Mouse (Mus musculus) heart, adult 2 months (tissue): ENCODE measurements around the gene Asb13. TPM values are rescaled to one million over a fixed set of nuclear protein-coding genes. Genes with fewer than 3 reads are reported as not detected.
A peak's percentile ranks its signal among the peaks of the same experiment; 100 is the strongest.

Experiments used
- DNase-seq, 2 experiments: peaks; one replicate each; pipeline ENCODE4 v3.0.0; 2021
- H3K27ac ChIP-seq: fragments of 200-600 bp; 2 replicates; pipeline ENCODE4 v1.8.1; 2022
- H3K27me3 ChIP-seq: fragments of 200-500 bp; 2 replicates; pipeline ENCODE4 v1.6.1; 2012; ENCODE audit warnings: mild to moderate bottlenecking, low read length, inconsistent platforms, mixed read lengths; ENCODE audit not compliant: control insufficient read depth, insufficient read depth
- H3K36me3 ChIP-seq: fragments of 200-500 bp; 2 replicates; pipeline ENCODE4 v1.6.1; 2012; ENCODE audit warnings: low read length, inconsistent platforms; ENCODE audit not compliant: control insufficient read depth, insufficient read depth
- H3K4me1 ChIP-seq: fragments of 200-500 bp; 2 replicates; pipeline ENCODE4 v1.6.1; 2011; ENCODE audit warnings: low read length; ENCODE audit not compliant: control insufficient read depth, insufficient read depth
- H3K4me3 ChIP-seq: fragments of 200-600 bp; 2 replicates; pipeline ENCODE4 v1.8.1; 2022
- H3K79me2 ChIP-seq: fragments of 200-500 bp; replicated peaks from 2 replicates; pipeline ENCODE4 v1.6.1; 2012; ENCODE audit warnings: mild to moderate bottlenecking, inconsistent platforms, low read length, moderate library complexity, mixed read lengths; ENCODE audit not compliant: control insufficient read depth, insufficient read depth
- H3K9ac ChIP-seq: fragments of 200-500 bp; 2 replicates; pipeline ENCODE4 v1.6.1; 2012; ENCODE audit warnings: low read depth, mild to moderate bottlenecking, control low read depth, inconsistent platforms, low read length, mixed read lengths
- CTCF ChIP-seq: fragments of 200-600 bp; IDR thresholded peaks from 2 replicates; pipeline ENCODE4 v1.8.1; 2022; ENCODE audit warnings: antibody characterized with exemption, mild to moderate bottlenecking, moderate library complexity
- EP300 ChIP-seq: fragments of 200-500 bp; IDR thresholded peaks from 2 replicates; pipeline ENCODE4 v1.6.1; 2011; ENCODE audit warnings: low read depth, low read length, control low read depth; ENCODE audit not compliant: insufficient read depth
- POLR2A ChIP-seq: fragments of 200-500 bp; IDR thresholded peaks from 2 replicates; pipeline ENCODE4 v1.6.1; 2011; ENCODE audit warnings: mild to moderate bottlenecking, low read depth, low read length, control low read depth; ENCODE audit not compliant: insufficient read depth
- WGBS: fragments of 180-500 bp; shearing (Covaris S2); methylation state at CpG from one replicate; pipeline ENCODE4 v1.1.7; 2018; 5-methylcytosine and 5-hydroxymethylcytosine counted together
- intact Hi-C: fragments of 180-260 bp; cut with DNase I; formaldehyde crosslinking; loops from one replicate; pipeline ENCODE4 v1.15.1; 2025
- long read RNA-seq: library from polyadenylated mRNA; stranded (forward); transcript quantifications from one replicate; pipeline ENCODE4 v2.0.0, GENCODE M21; 2021
- polyA plus RNA-seq: library from polyadenylated mRNA; depleted of rRNA; stranded (reverse); fragments of >200 nt; gene quantifications from 2 replicates; pipeline ENCODE4 v1.2.3, GENCODE M21; 2012; rRNA removed
- total RNA-seq, 2 experiments: library from RNA; stranded (reverse); gene quantifications; 2 replicates each; pipeline ENCODE4 v1.2.3; 2021

The Asb13 gene
- total RNA-seq (10 to 100 TPM in 1 of 2 experiments, 1 to 10 TPM in 1; 8.4 to 11.5 TPM), polyA plus RNA-seq (8.7 and 11.4 TPM in 2 replicates)
- long read RNA-seq, full-length matches to known transcripts = 17 of 19 reads
- long read RNA-seq, partial matches to known transcripts = 2 of 19 reads
- long read RNA-seq, other reads (novel, unspliced or antisense) = 0 of 19 reads

DNA sequence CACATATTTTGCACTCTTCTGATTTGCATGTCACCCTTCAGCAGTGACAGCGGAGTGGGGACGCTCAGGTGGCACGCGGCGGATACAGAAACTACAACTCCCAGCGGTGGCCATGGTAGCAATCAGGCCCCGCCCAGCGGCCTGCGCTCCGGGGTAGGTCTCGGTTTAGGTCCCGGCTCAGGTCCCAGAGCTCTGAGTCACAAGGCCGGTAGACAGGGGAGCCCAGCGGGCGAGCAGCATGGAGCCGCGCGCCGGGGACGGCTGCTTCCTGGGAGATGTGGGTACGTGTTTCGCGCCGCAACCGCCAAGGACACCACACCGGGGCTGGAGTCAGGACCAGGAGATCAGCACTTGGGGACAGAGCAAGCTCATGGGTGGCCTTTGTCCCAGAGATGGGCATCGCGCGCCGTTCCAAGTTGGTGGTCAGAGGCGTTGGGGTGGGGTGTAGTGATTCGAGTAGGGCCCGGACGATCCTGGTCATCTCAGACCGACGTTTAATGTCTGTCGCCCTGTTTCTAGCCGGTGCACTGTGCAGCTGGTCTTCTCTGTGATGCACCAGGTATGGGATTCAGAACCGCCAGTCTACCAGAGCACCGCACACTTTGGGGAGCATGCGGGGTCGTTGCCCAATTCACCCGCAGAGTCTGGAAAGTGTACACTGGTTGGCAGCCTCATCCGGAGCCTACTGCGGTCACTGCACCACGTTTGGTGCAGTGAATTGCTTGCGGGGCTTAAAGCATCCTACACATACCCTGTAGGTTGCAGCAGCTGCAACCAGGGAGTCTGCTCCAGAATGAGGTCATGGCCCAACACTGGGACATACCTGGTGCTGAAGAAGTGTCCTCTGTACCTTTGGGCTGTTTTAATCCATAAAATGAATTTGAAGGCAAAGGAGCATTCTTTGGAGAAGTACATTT is at the start of gene Asb13:
TSS of gene Asb13 (plus strand) at position 138 of the 917 bp plus-strand sequence.
- 0 out of 2 replicates have a peak, but pooled peaks cover 2% of the 10 kb centered on the region for H3K36me3 ChIP-seq
- peak; percentile 88 to 91 for DNase-seq
- WGBS = 1% methylated on average over 47 of the region's 47 CpGs
- TF ChIP-seq EP300 (0 out of 2 replicates have a peak, but pooled peaks have one; percentile 7), POLR2A (peak; percentile 76), CTCF (peak; percentile 49)
- peak within 1 kb of the TSS; percentile 67 for H3K27ac ChIP-seq
- H3K27me3 ChIP-seq = no peaks in the 10 kb centered on the region
- H3K79me2 ChIP-seq = no peaks in the 10 kb centered on the region
- H3K9ac ChIP-seq = peak within 1 kb of the TSS; percentile 91
- intact Hi-C loops = loop anchor here (2.0 kb wide), 1 partner anchor 23 kb away; the partner anchor contains the start of gene Fam208b
- H3K4me3 ChIP-seq = peak within 1 kb of the TSS; percentile 79
- 0 out of 2 replicates have a peak, but pooled peaks cover 3% of the 10 kb centered on the region for H3K4me1 ChIP-seq

- TF ChIP-seq POLR2A (no peak), EP300 (no peak), CTCF (peak; percentile 51)
- no peak for DNase-seq
- Histone ChIP-seq H3K27ac (no peak overlapping the region), H3K27me3 (no peaks in the 10 kb centered on the region), H3K9ac (no peak overlapping the region), H3K36me3 (no peaks in the 10 kb centered on the region; the same call in 1 of the 2 replicates), H3K4me3 (no peak overlapping the region), H3K4me1 (no peaks in the 10 kb centered on the region), H3K79me2 (0 out of 2 replicates have a peak, but pooled peaks cover 1% of the 10 kb centered on the region)
- WGBS = 84% methylated on average over 3 of the region's 3 CpGs
- intact Hi-C loops = loop anchor here (10.0 kb wide), 1 partner anchor 186 kb away; no protein-coding TSS in a partner anchor
Measured at GRCm38 (mm10) chr13:3590789-3591188, 43.0 kb upstream of the Asb13 start.

DNA sequence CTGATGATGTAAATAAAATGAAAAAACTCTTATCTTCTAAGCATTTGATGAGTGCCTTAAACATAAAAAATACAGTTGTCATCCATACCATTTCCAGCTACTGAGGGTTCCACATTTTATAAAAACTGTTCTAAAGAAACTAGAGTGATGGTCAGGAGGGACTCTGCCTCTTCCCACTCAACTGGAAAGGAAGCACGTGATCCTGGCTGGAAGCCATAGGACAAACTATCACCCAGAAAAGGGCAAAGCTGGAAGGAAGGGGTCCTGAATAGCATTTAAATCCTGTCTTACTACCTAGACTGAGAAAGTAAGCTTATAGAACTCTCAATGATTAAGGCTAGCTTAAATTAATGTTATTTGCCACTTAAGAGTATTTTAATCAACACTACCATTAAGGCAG is 39.5 kb upstream of the Asb13 start:
- intact Hi-C loops = loop anchor here (10.0 kb wide), 1 partner anchor 190 kb away; no protein-coding TSS in a partner anchor
- Histone ChIP-seq H3K79me2 (0 out of 2 replicates have a peak, but pooled peaks cover 1% of the 10 kb centered on the region), H3K27me3 (no peaks in the 10 kb centered on the region), H3K4me1 (no peaks in the 10 kb centered on the region), H3K36me3 (no peaks in the 10 kb centered on the region; the same call in 1 of the 2 replicates), H3K4me3 (no peak overlapping the region), H3K27ac (no peak overlapping the region), H3K9ac (no peak overlapping the region)
- WGBS = 46% methylated on average over 1 of the region's 1 CpGs
- no peak for TF ChIP-seq EP300
- no peak for TF ChIP-seq POLR2A
- no peak for TF ChIP-seq CTCF
- DNase-seq = no peak

GRCm38 (mm10) chr13:3596232-3596631 is 37.6 kb upstream of the Asb13 start:
- Histone ChIP-seq H3K79me2 (0 out of 2 replicates have a peak, but pooled peaks cover 1% of the 10 kb centered on the region), H3K36me3 (no peaks in the 10 kb centered on the region; the same call in 1 of the 2 replicates), H3K27ac (no peak overlapping the region), H3K27me3 (no peaks in the 10 kb centered on the region), H3K4me1 (no peaks in the 10 kb centered on the region), H3K9ac (no peak overlapping the region), H3K4me3 (no peak overlapping the region)
- TF ChIP-seq EP300 (no peak), POLR2A (no peak), CTCF (no peak)
- no peak for DNase-seq
- intact Hi-C loops = loop anchor here (10.0 kb wide), 1 partner anchor 191 kb away; no protein-coding TSS in a partner anchor
- WGBS = 89% methylated on average over 6 of the region's 6 CpGs

DNA sequence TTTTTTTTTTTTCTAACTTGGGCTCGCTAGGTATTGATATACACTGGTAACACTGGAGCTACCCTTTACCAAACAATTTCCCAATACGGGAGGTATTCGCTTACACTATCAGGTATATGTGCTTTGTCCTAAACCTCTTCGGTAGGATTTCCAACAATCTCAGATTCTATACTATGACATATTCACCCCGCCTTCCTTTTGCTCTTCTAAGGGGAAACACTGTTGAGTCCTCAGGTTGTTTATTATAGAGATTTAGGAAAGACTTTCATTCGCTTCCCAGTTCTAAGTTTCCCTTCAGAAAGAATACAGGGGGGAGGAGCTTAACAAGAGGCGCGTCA is 24.1 kb upstream of the Asb13 start:
- no peaks in the 10 kb centered on the region for H3K36me3 ChIP-seq
- 0 out of 2 replicates have a peak, but pooled peaks cover 1% of the 10 kb centered on the region for H3K27me3 ChIP-seq
- DNase-seq = no peak
- WGBS = 10% methylated on average over 8 of the region's 8 CpGs
- TF ChIP-seq EP300 = no peak
- TF ChIP-seq CTCF = no peak
- no peak for TF ChIP-seq POLR2A
- H3K79me2 ChIP-seq = no peaks in the 10 kb centered on the region
- peak overlapping the region; percentile 81 for H3K9ac ChIP-seq
- peak overlapping the region; percentile 82 for H3K4me3 ChIP-seq
- intact Hi-C loops = loop anchor here (2.0 kb wide), 2 partner anchors 25 to 69 kb away; partner anchors contain the start of gene Asb13
- H3K4me1 ChIP-seq = peaks cover 4% of the 10 kb centered on the region
- peak overlapping the region; percentile 86 for H3K27ac ChIP-seq
